Mouse (Mus musculus): ENCODE data around the gene Fam43b.
A peak's percentile ranks its signal among the peaks of the same experiment; 100 is the strongest.
"Not testable (repeated sequence)": the region's sequence is repeated elsewhere in the genome, so short reads cannot be mapped to it uniquely, and the experiment has no call there.

Fam43b gene

DNA sequence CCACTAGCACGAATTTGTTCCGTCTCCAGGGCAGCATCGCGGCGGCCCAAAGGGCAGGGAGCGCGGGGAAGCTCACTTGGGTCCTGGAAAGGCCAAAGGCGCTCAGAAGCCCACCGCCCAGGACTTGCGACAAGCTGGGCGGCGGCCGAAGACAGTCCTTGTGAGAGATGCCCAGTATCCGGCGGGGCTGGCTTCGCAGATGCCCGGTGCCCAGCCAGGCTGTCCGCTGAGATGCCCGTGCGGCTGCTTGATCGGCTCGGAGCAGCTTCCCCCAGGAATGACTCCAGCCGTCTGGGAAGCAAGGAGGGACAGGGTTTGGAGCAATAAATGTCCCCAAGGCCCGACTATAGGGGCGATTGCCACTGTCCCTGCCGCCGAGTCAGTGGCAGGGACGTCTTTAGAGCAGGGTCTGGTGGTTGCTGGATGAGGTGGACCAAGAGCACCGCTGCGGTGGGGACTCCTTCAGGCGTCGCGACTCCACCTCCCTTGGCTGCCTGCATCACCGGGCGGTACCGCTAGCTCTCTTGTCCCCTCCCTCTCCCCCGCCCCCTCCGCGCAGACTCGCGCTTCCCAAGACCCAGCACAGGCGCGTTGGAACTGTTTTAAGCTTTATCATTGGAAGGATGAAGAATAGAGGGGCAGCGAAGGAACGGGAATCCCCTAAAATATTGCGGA, at the start of gene Fam43b:
Gene Fam43b (minus strand): TSS at position 558 of the 675 bp plus-strand sequence.
- DNase-seq (ENCODE audit: low spot score in 2 of 2): no peak

DNA sequence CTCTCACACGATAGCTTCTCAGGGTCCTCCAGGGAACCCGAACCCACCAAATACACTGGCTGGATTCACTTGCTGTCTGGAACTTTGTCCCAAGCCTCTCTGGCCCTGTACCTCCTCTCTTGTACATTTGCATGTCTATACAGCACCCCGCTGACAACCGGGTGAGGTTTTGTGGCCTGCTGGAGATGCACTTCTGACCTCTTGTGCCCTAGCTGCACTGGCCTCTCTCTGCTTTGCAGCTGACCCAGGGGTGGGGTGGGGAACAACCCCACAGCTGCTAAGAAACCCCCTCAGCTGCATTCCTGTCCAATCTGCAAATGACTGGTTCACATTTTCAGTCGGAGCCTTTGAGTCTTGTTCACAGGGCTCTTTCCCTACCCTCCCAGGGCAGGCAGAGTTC, 48.6 kb upstream of the Fam43b start:
- DNase-seq (ENCODE audit: low spot score in 2 of 2): no peak

DNA sequence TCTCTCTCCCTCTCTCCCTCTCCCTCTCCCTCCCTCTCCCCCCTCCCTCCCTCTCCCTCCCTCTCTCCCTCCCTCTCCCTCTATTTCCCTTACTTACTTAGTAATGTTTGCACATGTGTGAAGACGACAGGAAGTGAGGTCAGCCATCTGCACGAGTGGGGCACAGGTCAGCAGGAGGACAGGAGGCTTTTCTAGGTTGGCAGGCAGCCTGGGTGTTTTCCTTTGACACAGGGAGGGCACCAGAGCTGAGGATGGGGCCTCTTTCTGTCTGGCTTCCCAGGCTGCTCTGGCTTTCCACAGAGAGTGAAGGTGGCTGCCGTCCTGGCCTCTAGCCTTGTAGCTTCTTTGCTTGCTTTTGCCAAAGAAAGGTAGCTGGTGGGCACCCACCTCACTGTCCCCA, 43.7 kb upstream of the Fam43b start:
- no peak for DNase-seq (ENCODE audit: low spot score in 2 of 2)

DNA sequence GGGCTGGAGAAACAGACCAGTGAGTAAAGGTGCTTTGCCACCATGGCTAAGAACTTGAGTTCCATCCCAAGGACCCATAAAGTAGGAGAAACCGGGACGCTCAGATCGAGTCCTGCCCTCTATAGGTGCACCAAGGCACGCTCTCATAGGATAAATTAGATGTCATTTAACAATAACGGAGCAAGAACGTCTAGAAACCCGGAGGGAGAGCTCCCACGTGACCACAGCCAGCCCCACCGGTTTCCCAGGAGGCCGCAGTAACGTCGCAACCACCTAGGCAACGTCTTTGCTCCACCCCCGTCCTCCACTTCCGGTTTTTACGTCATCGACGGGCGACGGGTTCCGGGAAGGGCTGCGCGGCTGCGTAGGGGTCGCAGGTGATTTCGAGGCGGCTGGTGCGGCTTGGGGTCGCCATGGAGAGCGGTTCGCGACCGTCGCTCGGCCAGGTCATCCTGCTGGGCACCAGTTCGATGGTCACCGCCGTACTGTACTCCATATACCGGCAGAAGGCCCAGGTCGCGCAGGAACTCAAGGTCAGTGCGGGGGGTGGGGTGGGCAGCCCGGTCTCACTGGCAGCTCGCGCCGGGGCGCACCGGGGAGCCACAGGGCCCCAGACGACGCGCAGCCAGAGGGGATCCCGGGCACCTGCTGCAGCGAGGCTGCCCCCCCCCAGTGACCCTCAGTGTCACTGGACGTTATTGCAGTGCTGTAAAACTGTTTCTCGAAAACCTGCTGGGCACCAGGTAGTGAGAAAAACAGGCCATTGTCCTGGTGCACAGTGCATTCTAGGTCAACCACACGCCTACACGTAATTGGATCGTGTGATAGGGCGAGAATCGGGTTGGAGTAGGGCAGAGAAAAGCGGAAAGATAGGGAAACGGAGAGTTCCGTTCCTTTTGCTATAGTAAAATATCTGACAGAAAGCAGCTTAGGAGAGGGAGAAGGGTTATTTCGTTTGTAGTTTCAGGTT, 38.3 kb upstream of the Fam43b start, which contains the start of gene Mul1:
Gene Mul1 (plus strand): TSS at position 325 of the 970 bp plus-strand sequence.
- DNase-seq (ENCODE audit: low spot score in 2 of 2): peak; percentile 94 to 95

DNA sequence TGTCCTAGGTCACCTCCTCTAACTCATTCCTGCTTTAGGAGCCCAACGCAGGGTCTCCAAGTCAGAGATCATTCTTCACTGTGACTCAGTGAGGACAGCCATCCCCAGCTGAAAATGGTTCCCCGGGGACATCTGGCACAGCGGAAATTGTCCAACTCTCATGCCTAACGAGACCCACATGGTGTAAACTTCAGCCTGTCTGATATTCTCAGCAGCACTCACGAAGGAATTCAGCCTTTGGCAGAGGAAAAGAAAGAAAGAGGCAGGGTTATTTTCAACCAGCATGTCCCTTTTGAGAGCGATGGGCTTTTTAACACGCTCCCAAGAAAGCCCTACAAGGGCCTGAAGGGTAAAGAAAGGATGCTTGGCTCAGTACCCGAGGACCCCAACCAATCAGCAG, 35.0 kb upstream of the Fam43b start:
- no peak for DNase-seq (ENCODE audit: low spot score in 2 of 2)

DNA sequence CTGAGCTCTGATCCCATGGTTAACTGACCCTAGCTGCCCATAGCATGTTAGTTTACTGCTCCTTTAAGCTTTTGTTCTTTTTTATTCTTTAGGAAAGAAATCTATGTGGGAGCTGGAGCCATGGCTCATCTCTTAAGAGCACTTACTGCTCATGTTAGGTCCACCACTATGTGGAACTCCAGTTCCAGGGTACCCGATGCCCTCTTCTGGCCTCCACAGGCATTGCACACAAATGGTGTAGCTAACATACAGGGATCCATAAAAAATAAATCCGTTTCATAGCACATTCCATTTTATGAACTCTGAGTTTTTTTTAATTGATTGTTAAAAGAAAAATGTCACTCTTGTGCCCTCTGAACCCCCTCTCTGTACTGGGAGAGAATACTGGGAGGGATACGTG, 33.5 kb upstream of the Fam43b start:
- peak in 1 of 2 experiments; percentile 17 for DNase-seq (ENCODE audit: low spot score in 2 of 2)

DNA sequence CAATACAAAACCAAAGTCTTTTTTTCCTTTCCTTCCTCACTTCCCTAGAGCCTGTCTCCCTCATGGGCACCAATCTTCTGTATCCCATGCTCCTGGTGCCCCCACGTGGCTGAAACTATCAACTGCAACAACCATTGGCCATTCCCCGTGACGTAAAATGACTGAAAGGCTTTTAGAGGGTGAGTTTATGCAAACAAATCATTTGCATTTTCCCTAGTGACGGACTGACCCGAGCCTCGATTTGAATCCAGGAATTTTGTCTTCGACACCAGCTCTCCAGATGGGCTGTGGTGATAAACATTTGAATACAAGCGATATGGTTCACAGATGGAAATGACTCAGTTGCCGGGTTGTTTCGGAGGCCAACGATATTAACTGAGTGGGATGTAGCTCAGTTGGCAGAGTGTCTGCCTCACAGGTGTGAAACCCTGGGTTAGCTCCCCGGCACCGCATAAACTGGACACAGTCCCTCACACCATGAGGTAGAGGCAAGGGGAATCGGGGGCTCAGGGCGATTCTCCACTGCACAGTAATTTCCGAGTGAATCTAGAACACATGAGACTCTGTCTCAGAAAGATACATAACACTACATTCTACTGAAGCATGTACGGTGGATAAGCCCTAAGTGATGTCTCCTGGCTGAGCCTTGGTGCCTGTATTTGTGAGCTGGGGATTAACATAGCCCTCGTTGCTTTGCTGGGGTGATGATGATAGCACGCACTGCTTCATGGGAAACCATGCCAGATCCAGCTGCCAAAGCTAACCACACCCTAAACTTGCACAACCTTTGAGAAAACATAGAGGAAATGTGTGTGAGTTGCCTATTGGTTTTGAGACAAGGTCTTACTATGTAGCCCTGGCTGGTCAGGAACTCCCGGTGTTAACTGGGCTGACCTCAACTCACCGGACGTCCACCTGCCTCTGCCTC, 30.7 kb upstream of the Fam43b start:
- peak; percentile 53 to 58 for DNase-seq (ENCODE audit: low spot score in 2 of 2)

DNA sequence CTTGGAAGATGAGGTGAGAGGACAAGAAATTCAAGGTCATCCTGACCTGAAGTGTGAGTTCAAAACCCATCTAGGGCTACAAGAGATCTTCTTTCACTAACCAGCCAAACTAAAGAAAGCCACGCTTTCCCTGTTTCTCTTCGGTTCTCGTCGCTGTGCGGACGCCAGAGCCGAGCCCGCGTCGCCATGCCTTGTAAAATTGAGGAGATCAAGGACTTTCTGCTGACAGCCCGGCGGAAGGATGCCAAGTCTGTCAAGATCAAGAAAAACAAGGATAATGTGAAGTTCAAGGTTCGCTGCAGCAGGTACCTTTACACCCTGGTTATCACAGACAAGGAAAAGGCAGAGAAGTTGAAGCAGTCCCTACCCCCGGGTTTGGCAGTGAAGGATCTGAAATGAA, 29.3 kb upstream of the Fam43b start:
- DNase-seq (ENCODE audit: low spot score in 2 of 2): not testable (repeated sequence)

DNA sequence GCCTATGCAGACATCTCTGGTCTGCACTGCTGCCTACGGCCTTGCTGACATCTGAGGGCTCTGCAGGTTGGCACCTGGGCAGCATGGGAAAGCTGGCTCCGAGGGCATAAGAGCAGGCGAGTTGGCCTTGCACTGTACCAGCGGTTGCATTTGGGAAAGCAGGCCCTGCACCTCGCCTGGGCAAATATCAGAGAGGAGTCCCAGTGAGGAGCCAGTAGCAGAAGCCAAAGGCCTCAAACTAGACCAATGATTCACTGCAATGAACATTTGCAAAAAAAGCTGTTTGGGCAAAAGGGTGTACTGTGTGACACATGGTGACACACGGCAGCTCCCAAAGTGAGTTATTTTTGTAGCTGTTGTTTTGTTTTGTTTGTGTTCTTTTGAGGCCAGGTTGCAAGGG, 28.7 kb upstream of the Fam43b start:
- DNase-seq (ENCODE audit: low spot score in 2 of 2): no peak

DNA sequence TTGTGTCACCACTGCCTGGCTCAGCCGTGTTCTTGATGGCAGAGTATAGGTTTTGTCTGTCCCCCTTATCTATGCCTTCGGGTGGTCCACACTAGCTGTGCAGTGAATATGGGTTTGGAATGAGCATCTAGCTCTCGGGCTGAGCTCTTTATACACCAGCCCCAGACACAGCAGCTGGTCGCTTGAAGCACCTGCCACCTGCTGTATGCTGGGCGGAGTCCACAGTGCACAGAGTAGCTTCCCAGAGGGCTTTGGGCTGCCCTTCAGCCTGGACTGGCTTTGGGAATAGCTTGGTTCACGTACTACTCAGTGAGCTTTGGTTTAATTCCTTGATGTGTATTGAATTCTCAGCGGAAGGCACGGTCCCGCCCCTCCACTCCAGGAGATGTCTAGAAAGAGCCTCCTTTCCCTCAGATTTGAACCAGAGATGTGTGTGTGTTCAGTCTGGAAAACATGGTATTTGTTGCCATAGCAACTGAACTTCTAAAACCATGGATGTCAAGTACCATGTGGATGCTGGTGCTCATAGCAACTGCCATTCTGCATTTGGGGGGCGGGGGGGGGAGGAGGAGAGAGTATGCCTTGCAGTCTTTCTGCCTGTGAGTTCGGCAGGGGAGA, 22.1 kb upstream of the Fam43b start:
- no peak for DNase-seq (ENCODE audit: low spot score in 2 of 2)

DNA sequence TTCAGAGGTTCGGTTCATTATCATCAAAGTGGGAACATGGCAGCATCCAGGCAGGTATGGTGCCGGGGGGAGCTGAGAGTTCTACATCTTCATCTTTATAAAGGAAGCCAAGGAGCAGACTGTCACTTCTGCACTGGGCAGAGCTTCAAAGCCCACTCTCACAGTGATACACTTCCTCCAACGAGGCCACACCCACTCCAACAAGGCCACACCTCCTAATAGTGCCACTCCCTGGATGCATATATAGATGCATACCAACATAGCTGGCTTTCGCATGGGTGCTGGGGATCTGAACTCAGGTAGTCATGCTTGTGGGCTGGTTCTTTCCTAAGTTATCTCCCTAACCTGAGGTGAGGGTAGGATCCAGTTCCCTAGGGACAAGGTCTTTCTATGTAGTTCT, 21.6 kb upstream of the Fam43b start:
- DNase-seq (ENCODE audit: low spot score in 2 of 2): no peak

DNA sequence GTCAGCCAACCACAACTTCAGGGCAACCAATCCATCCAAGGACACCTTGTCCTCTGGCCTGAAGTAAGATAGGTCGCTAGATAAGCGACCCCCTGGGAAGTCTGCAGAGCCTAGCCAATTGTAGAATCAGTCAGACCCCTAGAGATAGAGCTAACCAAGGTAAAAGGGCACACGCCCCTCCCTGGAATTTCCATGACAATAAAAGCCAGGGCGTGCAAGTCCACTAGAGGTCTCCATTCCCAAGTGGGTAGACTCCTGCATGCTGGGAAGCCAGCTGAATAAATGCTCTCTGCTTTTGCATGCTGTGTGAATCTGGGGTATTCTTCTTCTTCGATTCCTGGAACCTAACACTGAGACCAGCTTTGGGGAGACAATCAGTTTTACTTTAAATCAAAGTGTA, 20.1 kb upstream of the Fam43b start:
- no peak for DNase-seq (ENCODE audit: low spot score in 2 of 2)

DNA sequence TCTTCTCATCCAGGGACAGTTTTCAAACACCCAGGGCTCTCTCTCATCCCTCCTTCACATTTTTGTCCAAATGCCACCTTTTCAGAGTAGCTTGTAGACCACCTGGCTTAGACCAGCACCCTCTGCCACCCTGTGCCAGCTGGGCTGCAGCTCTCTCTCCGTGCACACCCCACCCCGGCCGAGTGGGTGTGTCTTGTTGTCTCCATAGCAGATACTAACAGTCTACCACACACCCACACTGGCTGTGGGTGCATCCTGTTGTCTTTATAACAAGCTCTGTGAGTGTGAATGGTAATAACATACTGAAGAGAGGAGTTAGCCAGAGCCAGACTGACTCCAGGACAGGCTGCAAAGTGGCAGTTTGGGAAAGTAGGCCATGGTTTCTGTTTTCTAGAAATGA, 19.7 kb upstream of the Fam43b start:
- no peak for DNase-seq (ENCODE audit: low spot score in 2 of 2)

DNA sequence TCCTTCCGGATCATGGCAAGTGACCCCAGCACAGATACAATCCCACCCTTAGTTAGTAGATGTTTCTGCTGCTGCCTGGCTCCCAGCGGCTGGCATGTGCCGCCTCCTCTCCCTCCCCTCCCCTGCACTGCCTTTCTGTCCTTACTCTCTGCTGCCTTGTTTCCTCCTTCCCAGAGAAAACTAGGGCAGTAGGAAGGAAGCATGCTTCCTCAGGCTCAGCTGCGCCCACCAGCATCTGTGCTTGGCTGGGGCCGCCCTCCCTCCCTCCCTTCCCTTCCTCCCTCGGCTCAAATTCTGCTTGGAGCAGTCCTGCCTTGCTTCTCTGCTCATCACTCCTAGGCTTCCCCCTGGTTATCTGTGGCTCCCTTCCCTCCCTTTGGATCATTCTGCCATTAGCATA, 18.4 kb upstream of the Fam43b start:
- no peak for DNase-seq (ENCODE audit: low spot score in 2 of 2)

DNA sequence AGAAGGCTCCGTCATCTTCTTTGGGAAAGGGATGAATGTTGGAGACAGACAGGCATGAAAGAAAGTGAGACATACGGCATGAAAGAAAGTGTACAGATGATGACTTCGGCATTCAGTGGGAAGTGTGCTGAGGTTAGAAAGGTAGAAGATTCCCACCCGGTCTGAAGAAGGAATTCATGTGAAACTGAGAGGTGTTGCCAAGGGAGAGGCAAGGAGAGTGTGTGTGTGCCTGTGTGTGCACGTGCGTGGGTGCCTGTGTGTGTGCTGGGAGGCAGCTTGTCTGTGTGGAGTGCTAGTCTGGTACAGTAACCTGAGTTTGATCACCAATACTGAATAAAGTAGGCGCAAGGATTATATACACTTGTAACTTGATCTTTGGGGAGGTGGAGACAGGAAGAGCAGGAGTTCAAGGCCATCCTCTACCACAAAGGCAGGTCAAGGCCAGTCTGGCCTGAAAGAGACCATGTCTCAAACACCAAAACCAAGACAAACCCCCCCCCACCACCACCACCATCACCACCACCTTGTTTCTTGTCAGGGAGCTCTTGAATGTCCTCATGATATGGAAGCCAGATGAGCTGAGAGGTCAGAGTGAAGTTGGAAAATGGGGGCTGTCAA, 15.3 kb upstream of the Fam43b start:
- no peak for DNase-seq (ENCODE audit: low spot score in 2 of 2)

DNA sequence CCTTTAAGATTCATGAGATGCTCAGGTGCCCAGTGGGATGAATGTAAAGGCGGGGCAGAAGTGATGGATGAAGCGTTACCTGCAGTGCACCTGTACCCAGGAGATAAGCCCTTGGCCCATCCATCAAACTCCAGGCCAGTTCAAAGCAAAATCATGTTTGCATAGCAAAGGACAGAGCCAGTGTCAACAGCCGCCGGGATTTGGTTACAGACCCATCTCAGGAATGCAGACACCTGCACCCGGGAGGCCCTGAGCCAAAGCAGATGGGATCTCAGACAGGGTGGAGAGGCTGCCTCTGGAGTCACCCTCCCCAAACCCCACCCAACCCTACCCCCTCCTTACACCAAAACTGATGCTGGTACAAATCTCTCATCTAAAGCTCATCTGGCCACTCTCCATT, 14.7 kb upstream of the Fam43b start:
- DNase-seq (ENCODE audit: low spot score in 2 of 2): no peak

DNA sequence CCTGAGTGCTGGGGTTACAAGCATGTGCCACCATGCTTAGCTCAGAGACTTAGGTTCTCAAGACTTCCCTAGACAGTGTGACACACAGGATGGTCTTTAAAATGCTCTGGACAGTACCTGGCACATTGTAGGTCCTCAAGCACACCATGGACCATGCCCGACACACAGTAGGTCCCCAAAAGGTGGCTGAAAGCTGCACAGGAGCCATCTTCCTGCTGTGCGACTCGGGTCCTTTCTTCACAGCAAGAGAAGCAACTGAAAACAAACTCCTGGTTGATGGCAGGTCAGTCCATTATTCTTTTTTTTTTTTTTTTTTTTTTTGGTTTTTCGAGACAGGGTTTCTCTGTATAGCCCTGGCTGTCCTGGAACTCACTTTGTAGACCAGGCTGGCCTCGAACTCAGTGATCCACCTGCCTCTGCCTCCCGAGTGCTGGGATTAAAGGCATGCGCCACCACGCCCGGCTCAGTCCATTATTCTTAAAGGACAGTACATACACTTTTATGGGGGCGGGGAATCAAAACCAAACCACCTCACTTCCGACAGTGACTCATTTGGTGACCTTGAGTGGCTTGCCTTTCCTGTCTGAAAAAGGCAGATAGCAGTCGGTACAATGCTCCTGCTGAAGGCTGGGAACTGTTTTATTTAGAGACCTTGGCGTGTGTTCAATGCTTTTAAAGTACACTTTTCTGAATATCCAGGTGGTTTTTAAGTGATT, 11.3 kb upstream of the Fam43b start:
- DNase-seq (ENCODE audit: low spot score in 2 of 2): peak; percentile 39 to 64

DNA sequence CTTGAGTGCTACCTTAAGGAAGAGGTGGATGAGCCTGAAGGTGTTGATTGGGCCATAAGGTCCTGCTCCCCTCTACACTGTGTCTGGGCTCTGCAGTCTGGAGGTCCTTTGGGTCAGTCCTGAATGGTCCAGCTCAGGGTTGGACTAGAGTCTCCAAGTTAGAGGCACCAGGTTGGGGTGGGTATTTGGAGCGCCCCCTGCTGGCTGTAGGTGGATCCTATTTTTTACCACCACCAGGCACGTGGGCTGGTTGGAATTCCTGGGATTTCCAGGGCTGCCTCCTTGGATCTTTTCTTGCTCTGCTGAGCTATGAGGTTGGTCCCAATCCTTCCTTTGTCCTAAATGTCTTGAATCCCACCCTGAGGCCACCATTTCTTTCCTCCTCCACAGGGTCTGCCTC, 8.5 kb upstream of the Fam43b start:
- peak; percentile 23 to 40 for DNase-seq (ENCODE audit: low spot score in 2 of 2)

DNA sequence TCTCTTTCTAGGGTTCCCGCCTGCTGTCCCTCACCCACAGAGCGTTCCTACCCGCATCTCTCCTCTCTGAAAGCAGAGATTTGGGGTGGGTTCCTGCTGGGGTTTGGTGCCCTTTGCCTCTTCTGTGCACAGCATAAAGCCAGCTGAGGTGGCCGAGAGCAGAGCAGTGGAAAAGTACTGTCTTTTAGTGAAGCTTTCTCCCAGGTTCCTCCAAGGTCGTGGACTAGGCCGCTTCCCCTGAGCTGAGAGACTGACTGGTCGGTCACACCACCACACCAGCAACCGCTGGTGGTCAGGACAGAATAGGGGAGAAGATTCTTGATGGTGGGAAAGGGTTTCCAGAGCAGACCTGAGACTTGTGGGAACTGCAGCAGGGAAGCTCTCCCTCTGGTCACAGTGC, 383 bp upstream of the Fam43b start:
- DNase-seq (ENCODE audit: low spot score in 2 of 2): no peak

Measured in natural killer cell, adult 2 months (primary cell).